Mouse (Mus musculus) c-Kit-positive CD71-positive TER-119-positive erythroid progenitor cells, embryonic 14.5 days (primary cell): ENCODE data around the gene Nap1l2.
"Not testable (repeated sequence)": the region's sequence is repeated elsewhere in the genome, so short reads cannot be mapped to it uniquely, and the experiment has no call there.

Experiments
- DNase-seq: peaks from one replicate; pipeline ENCODE4 v3.0.0-alpha.2; 2013; ENCODE audit warnings: low spot score

Nap1l2 gene

DNA sequence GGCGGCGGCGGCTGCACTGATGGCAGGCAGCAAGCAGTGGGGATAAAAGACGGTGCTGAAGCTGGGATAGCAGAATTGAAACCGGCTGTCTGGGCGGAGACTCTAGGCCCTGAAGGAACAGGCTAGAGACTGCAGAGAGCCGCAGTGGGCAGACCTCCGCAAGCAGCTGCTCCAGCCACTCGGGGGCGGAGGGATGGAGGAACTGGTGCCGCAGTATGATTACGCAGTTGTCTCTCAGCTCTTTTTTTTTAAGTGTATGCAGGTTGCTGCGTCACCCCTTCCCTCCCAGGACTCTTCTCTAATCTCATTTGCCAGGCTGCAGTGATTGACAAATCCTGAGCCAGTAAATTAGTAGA, at the start of gene Nap1l2:
TSS of gene Nap1l2 (minus strand) at position 210 of the 356 bp plus-strand sequence.
- no peak for DNase-seq

GRCm38 (mm10) chrX:103215251-103215650, 28.8 kb upstream of the Nap1l2 start:
- DNase-seq, result no peak

DNA sequence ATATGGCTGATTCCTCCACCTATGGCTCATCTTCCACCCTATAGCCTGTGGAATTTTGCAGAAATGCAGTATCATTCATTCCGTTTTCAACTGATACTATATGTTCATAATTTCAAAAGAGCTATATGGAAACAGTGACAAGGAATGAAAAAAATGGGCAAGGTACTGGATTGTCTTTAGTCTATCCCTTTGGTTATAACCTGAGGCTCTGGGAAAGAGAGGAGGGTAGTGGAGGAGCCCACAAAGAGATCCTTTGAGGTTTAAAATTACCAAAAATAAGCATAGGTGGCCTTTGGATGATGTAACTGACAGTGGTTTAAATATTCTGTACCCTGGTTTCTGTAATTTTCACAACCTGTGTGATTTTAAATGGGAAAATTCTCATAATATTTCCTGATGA, 389 bp upstream of the Nap1l2 start:
- no peak for DNase-seq

DNA sequence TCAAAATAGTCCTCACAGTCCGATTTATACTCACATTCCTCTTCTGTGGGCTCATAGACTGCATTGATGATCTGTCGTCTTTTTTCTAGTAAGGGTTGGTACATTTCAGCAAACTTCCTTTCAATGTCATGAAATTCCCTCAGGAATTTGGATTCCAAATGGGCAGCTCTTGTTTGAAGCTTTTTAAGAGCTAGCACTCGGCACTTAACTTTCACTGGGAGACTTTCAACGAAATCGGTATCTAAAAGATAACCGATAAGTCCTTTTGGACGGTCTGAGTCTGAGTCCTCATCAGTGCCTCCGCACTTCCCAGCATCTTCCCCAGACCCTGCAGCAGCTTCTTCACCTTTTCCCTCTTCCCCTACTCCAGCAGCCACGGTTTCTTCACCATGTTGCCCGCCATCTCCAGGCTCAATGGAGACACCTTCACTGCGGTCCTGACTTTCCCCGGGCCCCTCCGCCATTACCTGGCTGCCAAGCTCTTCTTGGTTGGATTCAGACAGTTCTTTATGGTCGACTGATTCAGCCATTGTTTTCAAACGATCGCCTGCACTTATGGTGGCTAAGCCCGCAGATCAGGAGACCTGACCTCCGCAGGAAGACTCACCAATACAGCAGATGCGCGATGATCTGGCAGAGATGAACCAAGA, 534 bp downstream of the Nap1l2 start:
- DNase-seq, result no peak

- DNase-seq, result no peak
Measured at GRCm38 (mm10) chrX:103183536-103183935, 2.9 kb downstream of the Nap1l2 start.

- DNase-seq, result no peak
Measured at GRCm38 (mm10) chrX:103179771-103180558, 6.5 kb downstream of the Nap1l2 start.

- not testable (repeated sequence) for DNase-seq
Measured at GRCm38 (mm10) chrX:103164948-103165605, 21.4 kb downstream of the Nap1l2 start.

DNA sequence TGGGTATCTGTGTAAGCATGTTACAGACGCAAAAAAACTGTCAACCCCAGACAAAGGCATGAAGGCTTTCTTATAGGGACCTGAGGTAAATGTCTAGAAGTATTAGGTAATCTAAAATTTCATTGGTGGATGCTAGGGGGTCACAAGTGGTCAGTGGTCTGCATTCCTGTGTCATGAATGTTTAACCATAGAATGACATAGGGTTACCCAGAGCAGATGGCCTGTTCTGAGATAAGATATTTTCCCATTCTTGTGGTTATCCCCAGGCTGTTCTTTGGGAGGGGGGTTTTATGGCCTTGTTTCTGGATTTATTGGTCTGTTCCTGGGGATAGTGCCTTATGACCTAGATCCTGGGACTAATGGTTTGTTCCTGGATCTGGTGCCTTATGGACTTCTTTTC, 30.3 kb downstream of the Nap1l2 start:
- no peak for DNase-seq

DNA sequence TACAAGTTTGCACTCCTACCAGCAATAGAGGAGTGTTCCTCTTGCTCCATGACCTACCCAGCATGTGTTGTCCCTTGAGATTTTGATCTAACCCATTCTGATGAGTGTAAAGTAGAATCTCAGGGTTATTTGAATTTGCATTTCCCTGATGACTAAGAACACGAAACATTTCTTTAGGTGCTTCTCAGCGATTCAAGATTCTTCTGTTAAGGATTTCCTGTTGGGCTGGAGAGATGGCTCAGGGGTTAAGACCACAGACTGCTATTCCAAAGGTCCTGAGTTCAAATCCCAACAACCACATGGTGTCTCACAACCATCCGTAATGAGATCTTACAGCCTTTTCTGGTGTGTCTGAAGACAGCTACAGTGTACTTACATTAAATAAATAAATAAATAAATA, 47.9 kb downstream of the Nap1l2 start:
- DNase-seq, result no peak
